Mouse (Mus musculus) lung, embryonic 15.5 days (tissue): ENCODE data around the gene A530064D06Rik. TPM values are rescaled to one million over a fixed set of nuclear protein-coding genes. Genes with fewer than 3 reads are reported as not detected.

ENCODE experiments used
- ATAC-seq: fragments of 200-750 bp; cut with Nextera tagmentation; 2 replicates; pipeline ENCODE4 v1.8.0; 2017; ENCODE audit warnings: moderate number of reproducible peaks, borderline replicate concordance; ENCODE audit not compliant: low FRiP score, low TSS enrichment; ENCODE audit errors: extremely low read depth
- H3K27ac ChIP-seq: fragments of 300-500 bp; sonication (generic); 2 replicates; pipeline ENCODE4 v1.5.1; 2015; ENCODE audit warnings: moderate library complexity, mild to moderate bottlenecking, inconsistent platforms
- H3K27me3 ChIP-seq: fragments of 300-500 bp; sonication (generic); 2 replicates; pipeline ENCODE4 v1.6.1; 2015; ENCODE audit warnings: inconsistent platforms
- H3K36me3 ChIP-seq: fragments of 300-500 bp; sonication (generic); 2 replicates; pipeline ENCODE4 v1.6.1; 2015; ENCODE audit warnings: inconsistent platforms
- H3K4me1 ChIP-seq: fragments of 300-500 bp; sonication (generic); 2 replicates; pipeline ENCODE4 v1.6.1; 2015; ENCODE audit warnings: inconsistent platforms
- H3K4me2 ChIP-seq: fragments of 300-500 bp; sonication (generic); 2 replicates; pipeline ENCODE4 v1.6.1; 2015; ENCODE audit warnings: inconsistent platforms, mild to moderate bottlenecking, moderate library complexity
- H3K4me3 ChIP-seq: fragments of 300-500 bp; sonication (generic); 2 replicates; pipeline ENCODE4 v1.5.1; 2015; ENCODE audit warnings: mild to moderate bottlenecking, inconsistent platforms
- H3K9ac ChIP-seq: fragments of 300-500 bp; sonication (generic); 2 replicates; pipeline ENCODE4 v1.6.1; 2015; ENCODE audit warnings: inconsistent platforms
- H3K9me3 ChIP-seq: fragments of 300-500 bp; sonication (generic); 2 replicates; pipeline ENCODE4 v1.6.1; 2016; ENCODE audit warnings: inconsistent platforms
- WGBS: fragments of 180-500 bp; shearing (Covaris S2); methylation state at CpG from one replicate; pipeline ENCODE4 v1.1.7; 2015; 5-methylcytosine and 5-hydroxymethylcytosine counted together
- polyA plus RNA-seq: library from polyadenylated mRNA; unstranded; fragments of >200 nt; fragmentation: Nextera tagmentation; extraction: Ambion mirVana; gene quantifications from 2 replicates; pipeline ENCODE4 v1.2.1, GENCODE M21; 2015

Gene A530064D06Rik
- polyA plus RNA-seq, 1 experiment from 2014 or later: not detected

DNA sequence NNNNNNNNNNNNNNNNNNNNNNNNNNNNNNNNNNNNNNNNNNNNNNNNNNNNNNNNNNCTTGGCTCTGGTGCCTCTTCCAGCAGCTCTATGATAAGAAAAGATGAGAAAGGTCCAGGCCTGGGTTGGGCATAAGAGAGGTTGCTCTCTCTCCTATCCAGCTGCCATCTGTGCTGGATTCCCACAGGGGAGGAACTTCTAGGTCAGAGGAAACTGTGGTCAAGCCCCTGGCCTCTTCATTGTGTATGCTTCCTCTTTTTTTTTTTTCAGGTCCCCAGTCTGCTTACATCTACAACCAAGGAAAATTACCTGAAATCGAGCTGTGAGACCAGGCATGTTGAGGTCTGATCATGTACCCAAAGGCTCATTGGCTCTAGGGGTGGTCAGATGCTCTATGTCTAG is 48.5 kb downstream of the A530064D06Rik start:
- WGBS: 53% methylated on average over 1 of the region's 1 CpGs

DNA sequence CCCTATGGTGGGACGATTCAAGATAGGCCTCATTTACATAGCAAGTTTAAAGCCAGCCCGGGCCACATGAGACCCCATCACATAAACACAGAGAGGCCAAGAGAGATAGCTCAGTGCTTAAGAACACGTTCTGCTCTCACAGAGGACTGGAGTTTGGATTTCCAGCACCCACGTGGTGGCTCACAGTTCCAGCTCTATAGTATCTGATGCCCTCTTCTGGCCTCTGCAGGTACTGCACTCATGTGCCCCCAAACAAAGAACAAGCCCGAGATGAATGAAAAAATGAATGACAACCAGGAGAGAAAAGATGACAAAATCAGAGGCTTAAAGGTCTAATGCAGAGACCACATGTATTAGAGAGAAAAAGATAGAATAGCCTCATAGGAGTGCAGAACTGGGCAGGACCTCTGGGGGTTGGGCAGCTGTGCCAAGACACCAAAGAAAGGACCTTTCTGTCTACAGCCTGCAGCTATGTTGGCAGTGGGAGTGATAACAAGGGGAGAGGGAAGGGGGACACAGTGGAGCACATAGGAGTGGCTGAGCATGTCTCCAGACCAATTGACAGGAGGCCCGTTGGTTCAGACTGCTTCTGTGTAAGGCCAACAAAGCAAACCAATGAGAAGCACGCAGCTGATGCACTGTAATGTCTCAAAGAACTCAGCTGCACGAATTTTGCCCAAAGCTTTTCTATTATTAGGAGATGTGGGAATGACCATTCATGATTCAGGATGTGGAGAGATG is 56.4 kb downstream of the A530064D06Rik start:
- ATAC-seq: no peak

More for the DNA sequence above, 48.5 kb downstream of the A530064D06Rik start:
- Histone ChIP-seq H3K36me3 (no peaks in the 10 kb centered on the region), H3K4me1 (no peaks in the 10 kb centered on the region), H3K27me3 (no peaks in the 10 kb centered on the region), H3K27ac (no peak overlapping the region), H3K4me2 (no peak overlapping the region), H3K4me3 (no peak overlapping the region), H3K9ac (no peak overlapping the region), H3K9me3 (no peaks in the 10 kb centered on the region)
- no peak for ATAC-seq

DNA sequence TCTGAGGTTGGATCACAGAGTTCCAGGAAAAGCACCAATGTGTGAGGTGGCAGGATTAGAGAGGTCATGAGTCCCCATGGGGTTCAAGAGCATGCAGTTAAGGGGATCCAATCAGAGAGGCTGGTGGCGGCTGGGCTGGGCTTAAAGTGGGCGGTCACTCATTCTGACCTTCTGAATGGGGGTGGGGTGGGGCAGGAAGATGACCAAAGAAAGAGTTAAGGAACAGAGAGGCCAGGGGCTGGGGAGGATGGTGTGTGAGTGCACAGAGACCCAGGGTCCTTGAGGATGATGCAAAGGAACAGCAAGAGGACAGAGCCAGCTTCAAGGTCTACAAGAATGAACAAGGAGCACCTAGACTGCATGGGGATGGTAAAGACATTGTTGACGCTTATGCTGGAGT is 58.6 kb downstream of the A530064D06Rik start:
- WGBS: 73% methylated on average over 3 of the region's 3 CpGs
- H3K4me1 ChIP-seq: no peaks in the 10 kb centered on the region
- no peak overlapping the region for H3K4me2 ChIP-seq
- H3K27ac ChIP-seq: no peak overlapping the region
- no peak overlapping the region for H3K9ac ChIP-seq
- no peak overlapping the region for H3K4me3 ChIP-seq
- H3K36me3 ChIP-seq: no peaks in the 10 kb centered on the region
- H3K9me3 ChIP-seq: no peaks in the 10 kb centered on the region
- no peak for ATAC-seq
- H3K27me3 ChIP-seq: no peaks in the 10 kb centered on the region

More for the DNA sequence above, 56.4 kb downstream of the A530064D06Rik start:
- Histone ChIP-seq H3K4me3 (no peak overlapping the region), H3K9ac (no peak overlapping the region), H3K4me2 (no peak overlapping the region), H3K4me1 (no peaks in the 10 kb centered on the region), H3K27me3 (no peaks in the 10 kb centered on the region), H3K9me3 (no peaks in the 10 kb centered on the region), H3K27ac (no peak overlapping the region), H3K36me3 (no peaks in the 10 kb centered on the region)
- 40% methylated on average over 8 of the region's 8 CpGs for WGBS

DNA sequence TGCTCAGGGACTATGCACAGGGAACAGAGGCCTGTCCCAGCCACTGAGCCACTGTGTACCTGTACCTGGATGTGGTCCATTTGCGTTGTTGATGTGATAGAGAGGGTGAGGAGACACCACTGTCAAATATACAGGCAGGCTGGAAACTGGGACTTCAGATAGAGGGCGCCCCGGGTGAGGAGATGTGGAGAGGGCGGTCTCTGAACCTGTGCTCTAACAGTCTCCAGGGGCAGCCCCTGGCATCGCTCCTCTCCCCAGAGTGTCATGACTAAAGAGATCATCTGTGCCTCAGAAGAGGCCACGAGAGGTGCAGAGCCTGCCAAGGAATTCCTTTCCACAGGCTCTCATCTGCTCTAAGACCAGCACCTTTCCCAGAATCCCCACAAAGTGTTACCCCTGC is 59.2 kb downstream of the A530064D06Rik start:
- ATAC-seq: no peak
- Histone ChIP-seq H3K4me2 (no peak overlapping the region), H3K9ac (no peak overlapping the region), H3K27me3 (no peaks in the 10 kb centered on the region), H3K9me3 (no peaks in the 10 kb centered on the region), H3K4me3 (no peak overlapping the region), H3K27ac (no peak overlapping the region), H3K4me1 (no peaks in the 10 kb centered on the region), H3K36me3 (no peaks in the 10 kb centered on the region)
- 53% methylated on average over 6 of the region's 6 CpGs for WGBS

DNA sequence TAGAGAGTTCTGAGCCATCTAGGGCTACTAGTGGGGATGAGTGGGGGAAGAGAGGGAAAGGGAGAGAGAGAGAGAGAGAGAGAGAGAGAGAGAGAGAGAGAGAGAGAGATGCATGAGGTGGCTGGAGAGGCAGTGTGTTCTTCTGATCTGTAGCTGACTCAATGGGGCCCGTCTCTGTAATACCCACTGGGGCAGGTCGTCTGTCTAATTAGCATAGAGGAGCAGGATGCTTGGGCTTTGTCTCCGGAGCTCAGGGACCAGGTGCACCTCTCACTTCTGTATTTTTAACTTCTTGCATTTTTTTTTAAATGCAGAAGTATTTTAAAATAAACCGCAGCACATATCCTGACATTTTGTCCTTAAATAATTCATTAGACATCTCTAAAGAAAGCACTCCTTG is 59.7 kb downstream of the A530064D06Rik start:
- no peak overlapping the region for H3K9ac ChIP-seq
- 54% methylated on average over 4 of the region's 4 CpGs for WGBS
- H3K9me3 ChIP-seq: no peaks in the 10 kb centered on the region
- H3K4me1 ChIP-seq: no peaks in the 10 kb centered on the region
- H3K4me2 ChIP-seq: no peak overlapping the region
- no peak for ATAC-seq
- H3K27ac ChIP-seq: no peak overlapping the region
- H3K4me3 ChIP-seq: no peak overlapping the region
- H3K27me3 ChIP-seq: no peaks in the 10 kb centered on the region
- H3K36me3 ChIP-seq: no peaks in the 10 kb centered on the region

DNA sequence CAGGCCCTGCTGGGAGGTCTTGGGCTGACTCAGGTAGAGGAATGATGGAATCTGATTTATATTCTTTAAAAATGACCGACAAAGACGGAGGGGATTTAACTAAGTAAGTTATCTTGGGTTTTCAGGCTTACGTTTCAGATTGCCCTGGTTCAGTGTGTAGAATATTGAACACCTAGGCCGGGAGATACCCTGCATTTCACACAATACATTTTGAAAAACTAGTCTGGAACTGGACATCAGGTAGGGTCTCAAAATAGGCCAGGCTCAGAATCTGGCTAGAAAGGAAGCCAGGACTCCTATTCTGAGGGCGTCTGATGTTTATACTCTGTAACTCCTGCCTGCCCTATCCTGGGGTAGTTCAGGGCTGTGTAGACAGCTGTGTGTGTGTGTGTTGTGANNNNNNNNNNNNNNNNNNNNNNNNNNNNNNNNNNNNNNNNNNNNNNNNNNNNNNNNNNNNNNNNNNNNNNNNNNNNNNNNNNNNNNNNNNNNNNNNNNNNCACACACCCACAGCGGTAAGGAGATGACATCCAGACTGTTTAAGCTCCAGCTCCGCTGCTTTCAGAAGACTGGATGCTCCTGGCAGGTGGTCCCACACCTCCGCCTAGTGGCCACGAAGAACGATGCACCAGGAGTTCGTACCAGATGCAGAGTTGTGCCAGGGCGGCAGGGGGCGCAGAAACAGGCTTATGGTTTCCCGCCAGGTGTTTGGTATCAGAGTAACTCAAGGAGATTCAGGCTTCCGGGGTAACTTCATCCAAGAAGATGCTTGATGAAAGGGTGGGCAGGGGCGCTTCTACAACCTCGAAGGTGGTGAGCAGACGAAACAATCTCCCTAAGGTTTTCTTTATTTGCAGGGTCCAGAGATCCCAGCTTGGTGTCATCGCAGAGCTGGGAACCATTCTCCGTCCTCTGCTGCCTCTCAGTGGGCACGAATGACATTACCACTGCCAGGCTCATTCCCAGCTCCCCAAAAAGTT is 66.3 kb downstream of the A530064D06Rik start:
- no peaks in the 10 kb centered on the region for H3K9me3 ChIP-seq
- 14% methylated on average over 20 of the region's 21 CpGs for WGBS
- H3K4me1 ChIP-seq: peaks cover 40% of the 10 kb centered on the region
- H3K4me3 ChIP-seq: peak overlapping the region; percentile 32
- H3K27me3 ChIP-seq: peaks cover 44% of the 10 kb centered on the region
- ATAC-seq: peak; percentile 46; the same call in 1 of the 2 replicates
- no peak overlapping the region for H3K27ac ChIP-seq
- no peak overlapping the region for H3K9ac ChIP-seq
- no peaks in the 10 kb centered on the region for H3K36me3 ChIP-seq
- H3K4me2 ChIP-seq: peak overlapping the region; percentile 57

DNA sequence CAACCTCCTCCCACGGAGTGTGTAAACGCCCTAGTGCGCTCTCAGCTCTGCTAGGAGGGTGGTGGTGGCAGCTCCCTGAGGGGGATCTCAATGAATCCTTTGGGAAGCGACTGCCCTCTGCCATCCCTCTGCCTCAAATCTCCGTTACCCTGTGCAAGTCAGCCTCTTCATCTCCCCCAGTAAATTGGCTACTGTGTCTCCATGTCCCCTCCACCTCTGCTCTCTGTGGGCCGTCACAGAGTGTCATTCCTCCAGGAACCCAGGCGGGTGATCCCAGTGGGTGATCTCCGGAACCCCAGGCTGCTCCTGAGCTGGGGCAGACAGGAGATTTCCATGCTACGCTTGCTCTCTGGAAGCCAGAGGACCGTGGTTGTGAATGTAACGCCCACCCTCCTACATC is 67.8 kb downstream of the A530064D06Rik start:
- no peak for ATAC-seq
- no peak overlapping the region for H3K4me3 ChIP-seq
- peak overlapping the region; percentile 82; the same call in 1 of the 2 replicates for H3K4me2 ChIP-seq
- 42% methylated on average over 11 of the region's 11 CpGs for WGBS
- H3K36me3 ChIP-seq: no peaks in the 10 kb centered on the region
- H3K27me3 ChIP-seq: peaks cover 58% of the 10 kb centered on the region
- no peak overlapping the region for H3K9ac ChIP-seq
- no peak overlapping the region for H3K27ac ChIP-seq
- H3K4me1 ChIP-seq: peaks cover 50% of the 10 kb centered on the region
- H3K9me3 ChIP-seq: no peaks in the 10 kb centered on the region

Other genes with a start within 250 kb of the A530064D06Rik start
- gene Foxp4, start 242.6 kb downstream of the A530064D06Rik start, polyA plus RNA-seq: 23.7 and 24.1 TPM in 2 replicates
- not detected in 2 replicates for gene 1700122O11Rik, start 129.0 kb downstream of the A530064D06Rik start, polyA plus RNA-seq
- gene 1700067P10Rik, start 78.0 kb downstream of the A530064D06Rik start, polyA plus RNA-seq: not detected in 2 replicates
- gene 9830107B12Rik, start 21.0 kb downstream of the A530064D06Rik start, polyA plus RNA-seq: not detected in 2 replicates
- 0.30 and 0.40 TPM in 2 replicates for gene Trem1, start 65.5 kb upstream of the A530064D06Rik start, polyA plus RNA-seq
- gene Trem3, start 80.5 kb upstream of the A530064D06Rik start, polyA plus RNA-seq: 0.38 and 0.55 TPM in 2 replicates
- 0.13 and 0.37 TPM in 2 replicates for gene Treml4, start 97.0 kb upstream of the A530064D06Rik start, polyA plus RNA-seq
- gene Treml2, start 132.2 kb upstream of the A530064D06Rik start, polyA plus RNA-seq: 0.21 and 0.62 TPM in 2 replicates
- 0.39 and 0.43 TPM in 2 replicates for gene B430306N03Rik, start 148.9 kb upstream of the A530064D06Rik start, polyA plus RNA-seq
- 3.4 and 4.7 TPM in 2 replicates for gene Trem2, start 179.1 kb upstream of the A530064D06Rik start, polyA plus RNA-seq
- gene Treml1, start 192.6 kb upstream of the A530064D06Rik start, polyA plus RNA-seq: 2.7 and 2.9 TPM in 2 replicates
- 17.0 and 19.9 TPM in 2 replicates for gene Nfya, start 242.6 kb upstream of the A530064D06Rik start, polyA plus RNA-seq
- gene Oard1, start 242.7 kb upstream of the A530064D06Rik start, polyA plus RNA-seq: 70.6 and 75.7 TPM in 2 replicates